Mouse (Mus musculus) intestine, embryonic 14.5 days (tissue): ENCODE data around the gene Ercc6l2. TPM values are rescaled to one million over a fixed set of nuclear protein-coding genes. Genes with fewer than 3 reads are reported as not detected.

Experiments
- ATAC-seq: fragments of 200-750 bp; cut with Nextera tagmentation; replicated peaks from 2 replicates; pipeline ENCODE4 v1.8.0; 2017; ENCODE audit warnings: low read depth, moderate number of reproducible peaks, moderate TSS enrichment, moderate library complexity; ENCODE audit not compliant: low FRiP score, low TSS enrichment
- DNase-seq: peaks from one replicate; pipeline ENCODE4 v3.0.0-alpha.2; 2018; ENCODE audit warnings: low spot score
- H3K27ac ChIP-seq: fragments of 300-500 bp; sonication (generic); 2 replicates; pipeline ENCODE4 v1.5.1; 2014; ENCODE audit warnings: low read depth, mild to moderate bottlenecking, control low read depth
- H3K27me3 ChIP-seq: fragments of 300-500 bp; sonication (generic); replicated peaks from 2 replicates; pipeline ENCODE4 v1.6.1; 2014; ENCODE audit warnings: low read length, control low read depth; ENCODE audit not compliant: control insufficient read depth, insufficient read depth
- H3K36me3 ChIP-seq: fragments of 300-500 bp; sonication (generic); 2 replicates; pipeline ENCODE4 v1.6.1; 2014; ENCODE audit warnings: low read length, control low read depth; ENCODE audit not compliant: control insufficient read depth, insufficient read depth
- H3K4me1 ChIP-seq: fragments of 300-500 bp; sonication (generic); replicated peaks from 2 replicates; pipeline ENCODE4 v1.6.1; 2014; ENCODE audit warnings: low read length, control low read depth, mixed read lengths; ENCODE audit not compliant: control insufficient read depth, insufficient read depth
- H3K4me2 ChIP-seq: fragments of 300-500 bp; sonication (generic); 2 replicates; pipeline ENCODE4 v1.6.1; 2014; ENCODE audit warnings: low read length
- H3K4me3 ChIP-seq: fragments of 300-500 bp; sonication (generic); 2 replicates; pipeline ENCODE4 v1.5.1; 2014; ENCODE audit warnings: low read depth, low read length, control low read depth, mixed read lengths
- H3K9ac ChIP-seq: fragments of 300-500 bp; sonication (generic); 2 replicates; pipeline ENCODE4 v1.6.1; 2014; ENCODE audit warnings: mild to moderate bottlenecking, low read length
- H3K9me3 ChIP-seq: fragments of 300-500 bp; sonication (generic); 2 replicates; pipeline ENCODE4 v1.6.1; 2016; ENCODE audit warnings: low read length, control low read depth; ENCODE audit not compliant: control insufficient read depth
- WGBS: fragments of 180-500 bp; shearing (Covaris S2); extraction: QIAGEN DNeasy Blood & Tissue Kit; methylation state at CpG from one replicate; pipeline ENCODE4 v1.1.7; 2014; 5-methylcytosine and 5-hydroxymethylcytosine counted together
- polyA plus RNA-seq: library from polyadenylated mRNA; unstranded; fragments of >200 nt; fragmentation: Nextera tagmentation; extraction: Ambion mirVana; gene quantifications from 2 replicates; pipeline ENCODE4 v1.2.1, GENCODE M21; 2014

Gene Ercc6l2
- polyA plus RNA-seq, result 25.8 and 31.0 TPM in 2 replicates

DNA sequence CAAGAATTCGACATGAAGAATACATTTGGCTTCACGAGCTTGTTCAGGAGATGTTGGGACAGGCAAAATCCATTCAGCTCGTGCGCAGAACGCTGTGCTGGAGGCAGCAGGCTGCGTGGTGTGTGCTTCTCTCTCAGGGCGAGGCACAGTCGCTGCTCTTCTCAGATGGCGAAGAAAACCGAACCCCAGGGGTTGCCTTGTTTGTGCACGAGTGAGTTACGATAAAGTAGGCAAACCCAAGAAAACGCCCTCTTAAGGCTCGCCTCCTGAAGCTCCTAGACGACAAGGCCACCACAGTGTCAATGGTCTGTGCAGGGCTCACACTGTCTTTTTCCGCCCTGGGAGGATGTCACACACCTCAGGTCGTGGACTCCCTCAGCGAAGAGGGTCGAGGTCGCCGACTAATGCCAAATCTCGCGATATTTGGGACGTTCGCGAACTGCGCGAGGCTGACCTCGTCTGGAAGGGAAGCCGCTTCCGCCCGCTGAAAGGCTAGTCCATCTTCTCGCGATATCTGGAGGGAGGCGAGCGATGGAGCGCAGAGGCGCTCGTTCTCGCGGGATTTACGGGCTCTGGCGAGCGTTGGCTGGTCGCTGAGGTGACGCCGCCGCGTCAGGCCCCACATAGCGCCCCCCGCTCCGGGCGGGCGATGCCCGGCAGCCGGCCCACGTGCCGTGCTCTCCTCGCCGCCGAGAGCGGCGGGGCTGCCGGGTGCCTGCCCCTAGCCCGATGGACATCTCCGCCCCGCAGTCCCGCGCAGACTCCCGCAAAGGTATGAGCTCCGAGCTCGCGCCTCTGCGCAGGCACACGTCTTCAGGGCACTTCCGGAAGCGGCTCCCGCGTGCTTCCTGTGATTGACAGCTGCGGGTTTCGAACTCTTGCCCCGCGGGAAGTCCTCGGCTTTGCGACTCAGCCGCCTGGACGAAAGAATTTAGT is at the start of gene Ercc6l2:
Gene Ercc6l2 (plus strand): TSS at position 495 of the 936 bp plus-strand sequence.
- ATAC-seq, result peak; percentile 99
- Histone ChIP-seq H3K9me3 (no peaks in the 10 kb centered on the region), H3K36me3 (no peaks in the 10 kb centered on the region; the same call in 1 of the 2 replicates), H3K4me1 (peaks cover 10% of the 10 kb centered on the region), H3K9ac (peak within 1 kb of the TSS; percentile 92), H3K27ac (peak within 1 kb of the TSS; percentile 96), H3K4me2 (peak within 1 kb of the TSS; percentile 90), H3K4me3 (peak within 1 kb of the TSS; percentile 61), H3K27me3 (no peaks in the 10 kb centered on the region)
- peak; percentile 99 for DNase-seq
- under 1% methylated on average over 87 of the region's 87 CpGs for WGBS

DNA sequence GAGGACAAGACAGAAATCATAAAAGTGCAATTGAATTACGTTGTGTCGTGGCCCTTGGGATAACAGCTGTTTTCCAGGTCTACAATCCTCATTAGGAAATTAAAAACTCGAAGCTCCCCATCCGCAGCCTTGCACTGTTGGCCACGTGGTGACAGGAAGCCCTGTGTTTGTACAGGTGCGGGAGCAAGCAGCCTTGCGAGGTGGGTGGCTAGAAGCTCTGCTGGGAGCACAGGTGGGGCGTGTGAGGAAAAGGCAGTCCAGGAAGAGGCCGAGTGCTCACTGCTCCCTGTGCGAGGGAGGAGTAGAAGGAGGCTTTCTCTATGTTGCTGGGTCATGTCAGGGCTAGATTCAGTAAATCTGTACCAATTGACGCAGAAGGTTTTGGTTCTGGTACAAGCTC is 49.0 kb upstream of the Ercc6l2 start:
- DNase-seq (no peak), ATAC-seq (peak; percentile 53; the same call in 1 of the 2 replicates)
- no peak overlapping the region for H3K4me3 ChIP-seq
- no peaks in the 10 kb centered on the region for H3K9me3 ChIP-seq
- H3K9ac ChIP-seq, result no peak overlapping the region
- H3K4me2 ChIP-seq, result no peak overlapping the region
- no peaks in the 10 kb centered on the region for H3K36me3 ChIP-seq
- no peaks in the 10 kb centered on the region for H3K27me3 ChIP-seq
- no peak overlapping the region for H3K27ac ChIP-seq
- 42% methylated on average over 11 of the region's 11 CpGs for WGBS
- 0 out of 2 replicates have a peak, but pooled peaks cover 4% of the 10 kb centered on the region for H3K4me1 ChIP-seq

DNA sequence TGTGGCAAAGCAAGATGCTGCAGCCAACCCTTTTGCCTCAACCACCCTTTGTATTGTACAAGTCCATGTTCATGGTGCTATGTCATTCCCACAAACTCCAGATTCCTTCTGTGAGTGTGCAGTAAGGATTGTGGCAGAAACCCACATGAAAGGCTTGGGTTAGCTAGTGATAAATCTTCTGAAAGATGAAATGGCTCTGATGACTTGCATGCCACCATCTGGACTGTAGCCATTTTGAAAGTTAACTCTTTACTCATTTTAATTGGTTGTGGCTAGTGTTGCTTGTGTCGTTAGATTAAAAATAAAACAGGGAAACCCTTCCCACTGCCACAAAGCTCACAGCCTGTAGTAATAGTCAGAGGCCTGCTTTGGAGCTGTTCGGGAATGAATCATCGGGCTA is 44.0 kb upstream of the Ercc6l2 start:
- DNase-seq (no peak), ATAC-seq (no peak)
- Histone ChIP-seq H3K4me2 (no peak overlapping the region), H3K27me3 (no peaks in the 10 kb centered on the region), H3K4me3 (no peak overlapping the region), H3K36me3 (no peaks in the 10 kb centered on the region), H3K9me3 (no peaks in the 10 kb centered on the region), H3K4me1 (no peaks in the 10 kb centered on the region), H3K9ac (no peak overlapping the region), H3K27ac (no peak overlapping the region)
- WGBS, result 46% methylated on average over 3 of the region's 3 CpGs

DNA sequence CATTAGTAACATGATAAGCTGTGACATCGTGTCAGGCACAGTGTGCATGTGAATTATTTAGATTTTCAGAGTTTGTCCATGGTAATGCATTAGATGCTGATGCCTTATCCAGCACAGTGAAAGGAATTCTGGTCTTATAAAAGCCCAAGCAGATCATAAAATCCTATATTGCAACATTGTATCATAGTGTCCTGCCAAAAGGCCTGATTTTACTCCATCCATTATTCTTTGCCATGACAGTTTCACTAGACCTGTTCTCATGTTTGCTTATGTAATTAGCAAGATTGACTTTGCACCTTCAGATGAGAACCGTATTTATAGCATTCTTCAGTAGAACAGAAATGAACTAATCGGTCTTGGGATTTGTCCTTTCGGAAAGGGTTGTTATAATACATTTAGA is 36.1 kb upstream of the Ercc6l2 start:
- no peak for ATAC-seq

DNA sequence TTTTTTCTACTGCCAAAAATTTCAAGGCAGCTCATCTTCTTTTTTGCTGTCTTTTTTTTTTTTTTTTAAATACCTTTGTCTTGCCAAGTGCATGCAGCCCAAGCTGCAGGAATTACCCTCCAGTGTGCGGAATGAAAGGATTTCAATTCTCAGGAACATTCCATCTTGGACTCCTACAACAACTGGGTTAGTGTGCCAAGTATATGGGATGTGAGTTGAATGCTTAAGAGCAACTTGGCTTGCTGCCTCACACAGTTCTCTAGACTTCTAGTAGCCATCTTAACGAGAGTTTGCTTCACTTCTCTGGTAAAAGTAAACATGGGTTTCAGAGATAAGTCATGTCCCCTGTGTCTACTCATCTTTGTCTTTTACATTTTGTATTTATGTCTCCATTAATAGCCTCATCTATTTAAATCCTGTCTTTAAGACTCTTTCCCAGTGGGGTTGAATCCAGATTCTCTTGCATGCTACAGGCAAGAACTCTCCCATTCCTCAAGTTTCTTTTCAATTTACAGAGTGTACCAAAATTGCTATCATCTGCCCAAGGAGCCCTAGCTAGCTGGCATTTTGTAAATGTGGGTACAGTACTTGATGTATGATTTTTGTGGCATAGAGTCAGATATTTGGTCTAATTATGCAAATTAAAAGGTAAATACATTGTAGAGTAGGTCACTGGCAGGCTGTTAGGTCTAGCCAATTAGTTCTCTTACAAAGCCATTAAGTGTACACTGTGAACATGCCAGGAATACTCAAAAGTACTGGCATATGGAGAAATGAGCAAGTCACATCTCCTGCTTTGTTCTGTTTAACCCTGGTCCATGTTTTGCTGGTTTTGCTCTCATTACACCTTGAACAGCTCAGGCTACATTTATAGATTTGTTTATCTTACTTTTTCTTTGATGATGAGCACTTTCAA is 35.4 kb upstream of the Ercc6l2 start:
- H3K36me3 ChIP-seq, result no peaks in the 10 kb centered on the region
- WGBS, result 28% methylated on average over 2 of the region's 2 CpGs
- H3K27me3 ChIP-seq, result no peaks in the 10 kb centered on the region
- H3K4me1 ChIP-seq, result no peaks in the 10 kb centered on the region
- 0 out of 2 replicates have a peak, but pooled peaks cover 4% of the 10 kb centered on the region for H3K9me3 ChIP-seq
- ATAC-seq (no peak), DNase-seq (no peak)
- H3K4me2 ChIP-seq, result no peak overlapping the region
- no peak overlapping the region for H3K9ac ChIP-seq
- H3K27ac ChIP-seq, result no peak overlapping the region
- no peak overlapping the region for H3K4me3 ChIP-seq

More for the DNA sequence above, 36.1 kb upstream of the Ercc6l2 start:
- WGBS, result 75% methylated on average over 4 of the region's 4 CpGs
- no peak overlapping the region for H3K9ac ChIP-seq
- no peak overlapping the region for H3K4me2 ChIP-seq
- 0 out of 2 replicates have a peak, but pooled peaks cover 4% of the 10 kb centered on the region for H3K9me3 ChIP-seq
- DNase-seq, result no peak
- H3K36me3 ChIP-seq, result no peaks in the 10 kb centered on the region
- no peaks in the 10 kb centered on the region for H3K27me3 ChIP-seq
- no peaks in the 10 kb centered on the region for H3K4me1 ChIP-seq
- no peak overlapping the region for H3K4me3 ChIP-seq
- no peak overlapping the region for H3K27ac ChIP-seq

DNA sequence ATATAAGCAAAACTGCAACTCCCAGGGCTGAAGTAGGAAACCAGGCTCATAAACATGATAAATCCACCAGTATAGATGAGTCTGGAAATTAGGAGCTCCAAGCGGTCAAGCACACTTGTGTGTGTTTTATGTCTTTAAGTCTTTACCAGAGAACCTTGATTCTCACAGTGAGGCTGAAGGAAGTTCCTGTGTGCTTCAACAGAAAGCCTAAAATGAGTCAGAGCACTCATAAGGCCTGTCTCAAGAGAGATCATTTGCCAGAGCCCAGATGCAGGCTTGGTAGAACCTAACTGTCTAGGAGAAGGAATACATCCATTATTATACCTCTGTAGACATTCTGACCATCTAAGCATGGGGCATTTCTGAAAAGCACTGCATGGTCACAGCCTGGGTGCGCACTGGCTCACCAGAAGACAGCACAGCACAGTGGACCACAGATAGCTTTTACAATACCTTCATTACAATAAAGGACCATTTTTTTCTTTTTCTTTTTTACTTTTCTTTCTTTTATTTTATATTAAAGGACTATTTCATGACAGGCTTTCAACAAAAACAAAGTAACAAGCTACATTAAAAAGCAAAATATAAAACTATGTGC is 22.7 kb upstream of the Ercc6l2 start:
- Histone ChIP-seq H3K36me3 (no peaks in the 10 kb centered on the region), H3K4me3 (no peak overlapping the region), H3K4me1 (no peaks in the 10 kb centered on the region), H3K9me3 (no peaks in the 10 kb centered on the region), H3K9ac (no peak overlapping the region), H3K4me2 (no peak overlapping the region), H3K27me3 (no peaks in the 10 kb centered on the region), H3K27ac (no peak overlapping the region)
- ATAC-seq, result no peak
- WGBS, result 85% methylated on average over 2 of the region's 2 CpGs
- DNase-seq, result no peak

DNA sequence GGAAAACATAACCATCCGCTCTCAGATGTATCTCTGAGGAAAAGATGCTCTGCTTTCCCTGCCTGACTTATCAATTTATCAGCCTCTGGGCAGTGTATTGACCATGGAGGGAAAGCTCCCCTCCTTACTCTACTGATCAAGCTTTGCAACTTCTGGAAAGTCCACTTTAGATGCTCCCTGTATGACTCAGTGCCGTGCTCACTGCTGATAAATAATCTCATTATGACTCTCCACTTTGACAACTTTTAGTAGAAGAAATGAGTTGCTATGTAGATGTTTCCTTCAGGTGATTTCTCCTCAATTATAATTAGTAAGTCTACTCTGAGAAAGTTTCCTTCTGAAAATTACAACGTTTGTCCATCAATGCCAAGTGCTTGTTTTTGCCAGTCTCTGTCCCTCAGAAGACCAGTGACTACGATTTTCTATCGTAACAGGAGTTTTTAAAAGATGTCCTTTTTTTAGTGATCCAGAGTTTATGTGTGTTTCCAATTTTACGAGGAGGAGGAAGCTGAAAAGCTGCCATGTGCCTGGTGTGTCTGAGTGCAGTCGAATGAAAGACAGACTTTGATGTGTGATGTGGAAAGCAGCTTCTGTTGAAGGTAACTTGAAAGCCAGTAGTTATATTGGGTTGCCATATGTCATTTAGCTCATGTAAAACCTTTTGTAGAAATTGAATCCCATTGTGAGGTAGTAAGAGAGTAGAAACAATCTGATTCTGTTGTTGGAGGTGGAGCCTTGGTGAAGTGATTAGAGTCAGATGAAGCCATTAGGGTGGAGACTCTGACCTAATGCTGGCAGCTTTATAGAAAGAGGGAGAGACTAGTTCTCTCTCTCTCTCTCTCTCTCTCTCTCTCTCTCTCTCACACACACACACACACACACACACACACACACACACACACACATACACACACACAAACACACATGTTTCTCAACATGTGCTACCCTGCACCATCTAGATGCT is 21.4 kb upstream of the Ercc6l2 start:
- DNase-seq, result no peak
- no peak overlapping the region for H3K9ac ChIP-seq
- no peaks in the 10 kb centered on the region for H3K27me3 ChIP-seq
- H3K36me3 ChIP-seq, result no peaks in the 10 kb centered on the region
- no peaks in the 10 kb centered on the region for H3K4me1 ChIP-seq
- no peak overlapping the region for H3K27ac ChIP-seq
- H3K4me2 ChIP-seq, result no peak overlapping the region
- WGBS, result 80% methylated on average over 7 of the region's 7 CpGs
- no peak for ATAC-seq
- H3K9me3 ChIP-seq, result no peaks in the 10 kb centered on the region
- no peak overlapping the region for H3K4me3 ChIP-seq
